Mouse (Mus musculus) stomach, postnatal 0 days (tissue): ENCODE measurements around the gene Sh3pxd2a.

Experiments
- CTCF ChIP-seq: IDR thresholded peaks from 2 replicates; pipeline ENCODE4 v1.5.1; 2016; ENCODE audit warnings: antibody characterized with exemption, low read depth, mild to moderate bottlenecking, moderate library complexity
- EP300 ChIP-seq: optimal IDR thresholded peaks from 2 replicates; pipeline ENCODE3; 2016; ENCODE audit warnings: antibody characterized with exemption

GRCm38 (mm10) chr19:47459214-47459613 is 5.0 kb downstream of the Sh3pxd2a start:
- no peak for TF ChIP-seq CTCF
- TF ChIP-seq EP300, result no peak
